Comparison of ENCODE assay signal across 27 mouse cellular contexts in the genomic region with DNA sequence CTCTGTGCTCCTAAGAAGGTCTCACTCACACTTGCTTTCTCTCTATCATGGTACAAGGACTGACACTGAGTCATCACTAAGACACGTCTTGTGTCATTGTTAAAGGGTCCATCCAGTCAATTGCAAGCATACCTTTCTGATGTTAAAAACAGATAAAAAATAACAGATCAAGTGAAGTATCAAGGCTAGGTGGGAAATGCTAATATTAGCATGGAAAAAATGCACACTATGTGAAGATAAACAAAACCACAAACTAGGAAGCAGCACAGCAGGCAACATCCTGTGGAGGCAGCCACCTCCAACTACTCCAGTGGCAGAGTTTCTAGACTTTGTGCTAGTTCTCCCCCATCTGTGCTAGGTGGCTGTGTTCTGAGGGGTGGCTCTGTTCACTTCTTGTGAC.
"Had no signal": no experiment of that assay in that cellular context is flagged by ENCODE, and none has a peak within 500 bp of the region (broad histone marks: within the 10 kb centered on the region; RNA-seq: fewer than 3 reads in every experiment).

No protein-coding gene starts in this region.

- H3K9me3 ChIP-seq: heart, embryonic 13.5 days; heart, embryonic 15.5 days; hindbrain, embryonic 12.5 days; intestine, embryonic 15.5 days; limb, embryonic 13.5 days; limb, embryonic 15.5 days; liver, embryonic 12.5 days had no signal

- H3K27ac ChIP-seq: gastrocnemius, adult 2 months; heart, adult 2 months; heart, embryonic 13.5 days; heart, embryonic 15.5 days; hindbrain, embryonic 12.5 days; hindbrain, embryonic 14.5 days; intestine, embryonic 15.5 days; layer of hippocampus, adult 2 months; limb, embryonic 13.5 days; limb, embryonic 15.5 days; liver, embryonic 12.5 days; liver, embryonic 14.5 days had no signal

- DNase-seq: gastrocnemius, adult 2 months; gastrocnemius, postnatal 10 days; gastrocnemius, postnatal 25 days; heart, adult 11 months; heart, adult 2 months; heart, postnatal 14 days; heart, postnatal 36 days; kidney, adult 18-20 months; kidney, adult 8-10 months; kidney, postnatal 10 days; kidney, postnatal 25 days; kidney, postnatal 4 days; left cerebral cortex, postnatal 4 days had no signal

- ATAC-seq: hindbrain, embryonic 16.5 days; inflammation-experienced regulatory T-cells, adult 6 months; intestine, embryonic 15.5 days; intestine, postnatal 0 days; liver, embryonic 12.5 days had no signal

- H3K4me1 ChIP-seq: hindbrain, embryonic 12.5 days; intestine, embryonic 15.5 days; limb, embryonic 15.5 days had no signal

- H3K4me2 ChIP-seq: heart, embryonic 11.5 days; heart, embryonic 13.5 days; heart, embryonic 15.5 days; hindbrain, embryonic 12.5 days; hindbrain, embryonic 14.5 days; intestine, embryonic 15.5 days; limb, embryonic 13.5 days; limb, embryonic 15.5 days; liver, embryonic 12.5 days had no signal

- H3K4me3 ChIP-seq: gastrocnemius, adult 2 months; heart, adult 2 months; heart, embryonic 13.5 days; heart, embryonic 15.5 days; hindbrain, embryonic 12.5 days; intestine, embryonic 15.5 days; layer of hippocampus, adult 2 months; limb, embryonic 13.5 days; limb, embryonic 15.5 days; liver, embryonic 12.5 days had no signal

- H3K27me3 ChIP-seq: heart, embryonic 13.5 days; heart, embryonic 15.5 days; hindbrain, embryonic 12.5 days; intestine, embryonic 15.5 days; limb, embryonic 13.5 days; limb, embryonic 15.5 days; liver, embryonic 12.5 days had no signal

- H3K36me3 ChIP-seq: heart, embryonic 13.5 days; heart, embryonic 15.5 days; hindbrain, embryonic 12.5 days; intestine, embryonic 15.5 days; limb, embryonic 13.5 days; limb, embryonic 15.5 days; liver, embryonic 12.5 days had no signal

- H3K9ac ChIP-seq: heart, embryonic 13.5 days; heart, embryonic 15.5 days; hindbrain, embryonic 12.5 days; hindbrain, embryonic 14.5 days; intestine, embryonic 15.5 days; limb, embryonic 13.5 days; limb, embryonic 15.5 days; liver, embryonic 12.5 days; liver, embryonic 14.5 days had no signal
